Mouse (Mus musculus): ENCODE results near the gene Eif5. TPM values are rescaled to one million over a fixed set of nuclear protein-coding genes. Genes with fewer than 3 reads are reported as not detected.

The Eif5 gene
- polyA plus RNA-seq, 1 experiment = 91.1 TPM

DNA sequence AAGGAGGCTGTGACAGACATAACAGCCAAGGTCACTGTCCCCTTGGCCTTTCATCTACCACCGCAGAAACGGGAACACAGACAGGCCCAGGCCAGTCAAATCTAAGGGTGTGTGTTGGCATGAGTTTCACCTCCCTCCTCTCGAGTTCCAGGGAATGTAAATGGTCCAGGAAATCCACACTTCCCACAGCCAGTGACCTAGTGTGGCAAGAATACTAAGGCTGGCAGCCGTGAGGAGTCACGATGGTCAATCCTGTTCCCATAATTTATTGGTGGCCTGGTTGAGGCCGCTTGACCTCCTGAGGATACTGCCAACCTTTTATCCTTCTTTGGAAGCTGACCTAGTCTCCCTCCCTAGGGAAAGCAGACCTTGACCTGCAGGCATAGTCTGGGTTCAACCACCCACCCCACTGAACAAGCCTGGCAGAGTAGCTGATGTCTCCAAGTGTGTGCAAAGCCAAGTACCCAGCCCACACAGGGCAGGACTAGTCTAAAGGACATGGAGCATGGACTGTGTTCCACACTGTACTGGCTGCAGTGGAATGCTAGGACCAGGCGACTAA, 23.5 kb upstream of the Eif5 start:
- 10% methylated on average over 7 of the region's 7 CpGs for WGBS

GRCm38 (mm10) chr12:111514874-111515649, 22.8 kb upstream of the Eif5 start:
- no peaks in the 10 kb centered on the region for H3K27me3 ChIP-seq (replicated peaks; ENCODE audit: control insufficient read depth, insufficient read depth, low read length)
- 45% methylated on average over 7 of the region's 7 CpGs for WGBS
- peak overlapping the region; percentile 75 for H3K27ac ChIP-seq (ENCODE audit: insufficient read depth, low read depth, low read length)
- H3K4me3 ChIP-seq (ENCODE audit: insufficient read depth, low read depth, low read length) = peak overlapping the region; percentile 9; the same call in 1 of the 2 replicates
- DNase-seq = no peak
- H3K4me1 ChIP-seq (ENCODE audit: control insufficient read depth, insufficient read depth, low read length) = peaks cover 17% of the 10 kb centered on the region
- no peaks in the 10 kb centered on the region for H3K36me3 ChIP-seq (ENCODE audit: control insufficient read depth, insufficient read depth, low read length)
- TF ChIP-seq CTCF (conservative IDR thresholded peaks at IDR 0.05; ENCODE audit: insufficient read depth, insufficient read length, low read depth, low read length) = no peak
- no peak for TF ChIP-seq POLR2A (IDR thresholded peaks at IDR 0.05; ENCODE audit: low read depth, low read length)

More for the DNA sequence above, 23.5 kb upstream of the Eif5 start:
- Histone ChIP-seq H3K27ac (ENCODE audit: insufficient read depth, low read depth, low read length) (peak overlapping the region; percentile 75), H3K27me3 (replicated peaks; ENCODE audit: control insufficient read depth, insufficient read depth, low read length) (no peaks in the 10 kb centered on the region), H3K4me3 (ENCODE audit: insufficient read depth, low read depth, low read length) (no peak overlapping the region), H3K4me1 (ENCODE audit: control insufficient read depth, insufficient read depth, low read length) (peaks cover 17% of the 10 kb centered on the region), H3K36me3 (ENCODE audit: control insufficient read depth, insufficient read depth, low read length) (no peaks in the 10 kb centered on the region)
- TF ChIP-seq POLR2A (IDR thresholded peaks at IDR 0.05; ENCODE audit: low read depth, low read length) (no peak), CTCF (conservative IDR thresholded peaks at IDR 0.05; ENCODE audit: insufficient read depth, insufficient read length, low read depth, low read length) (no peak)
- peak; percentile 93 for DNase-seq

DNA sequence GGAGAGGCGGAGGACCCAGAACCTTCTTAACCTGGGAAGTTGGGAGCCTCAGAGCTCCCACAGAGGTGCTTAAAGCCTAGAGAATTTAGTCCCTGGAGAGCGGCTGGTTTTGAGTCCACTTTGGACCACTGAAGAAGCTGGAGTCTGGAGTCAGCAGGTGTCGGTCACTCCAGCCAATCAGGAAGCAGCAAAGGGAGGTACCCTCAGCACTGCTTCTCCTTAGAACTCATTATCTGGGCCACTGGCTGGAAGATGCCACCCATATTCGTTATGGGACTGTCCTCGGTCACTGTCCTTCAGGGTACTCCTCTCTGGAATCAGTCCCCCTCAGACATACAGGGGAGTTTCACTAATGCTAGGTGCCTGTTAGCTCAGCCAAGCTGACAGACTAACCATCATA, 21.9 kb upstream of the Eif5 start:
- Histone ChIP-seq H3K4me3 (ENCODE audit: insufficient read depth, low read depth, low read length) (no peak overlapping the region), H3K27me3 (replicated peaks; ENCODE audit: control insufficient read depth, insufficient read depth, low read length) (no peaks in the 10 kb centered on the region), H3K27ac (ENCODE audit: insufficient read depth, low read depth, low read length) (no peak overlapping the region), H3K36me3 (ENCODE audit: control insufficient read depth, insufficient read depth, low read length) (no peaks in the 10 kb centered on the region), H3K4me1 (ENCODE audit: control insufficient read depth, insufficient read depth, low read length) (peaks cover 17% of the 10 kb centered on the region)
- no peak for DNase-seq
- WGBS = 94% methylated on average over 5 of the region's 5 CpGs
- TF ChIP-seq CTCF (conservative IDR thresholded peaks at IDR 0.05; ENCODE audit: insufficient read depth, insufficient read length, low read depth, low read length) (no peak), POLR2A (IDR thresholded peaks at IDR 0.05; ENCODE audit: low read depth, low read length) (no peak)

GRCm38 (mm10) chr12:111516826-111517225, 21.0 kb upstream of the Eif5 start:
- 86% methylated on average over 6 of the region's 6 CpGs for WGBS
- no peak for DNase-seq

GRCm38 (mm10) chr12:111517901-111518300, 19.9 kb upstream of the Eif5 start:
- no peak overlapping the region for H3K27ac ChIP-seq (ENCODE audit: insufficient read depth, low read depth, low read length)
- DNase-seq = no peak
- no peak overlapping the region for H3K4me3 ChIP-seq (ENCODE audit: insufficient read depth, low read depth, low read length)
- WGBS = 81% methylated on average over 4 of the region's 4 CpGs
- H3K36me3 ChIP-seq (ENCODE audit: control insufficient read depth, insufficient read depth, low read length) = no peaks in the 10 kb centered on the region
- peaks cover 17% of the 10 kb centered on the region for H3K4me1 ChIP-seq (ENCODE audit: control insufficient read depth, insufficient read depth, low read length)
- TF ChIP-seq CTCF (conservative IDR thresholded peaks at IDR 0.05; ENCODE audit: insufficient read depth, insufficient read length, low read depth, low read length) (no peak), POLR2A (IDR thresholded peaks at IDR 0.05; ENCODE audit: low read depth, low read length) (no peak)
- no peaks in the 10 kb centered on the region for H3K27me3 ChIP-seq (replicated peaks; ENCODE audit: control insufficient read depth, insufficient read depth, low read length)

More at GRCm38 (mm10) chr12:111516826-111517225, 21.0 kb upstream of the Eif5 start:
- TF ChIP-seq POLR2A (IDR thresholded peaks at IDR 0.05; ENCODE audit: low read depth, low read length) = no peak
- TF ChIP-seq CTCF (conservative IDR thresholded peaks at IDR 0.05; ENCODE audit: insufficient read depth, insufficient read length, low read depth, low read length) = no peak
- no peaks in the 10 kb centered on the region for H3K27me3 ChIP-seq (replicated peaks; ENCODE audit: control insufficient read depth, insufficient read depth, low read length)
- no peaks in the 10 kb centered on the region for H3K36me3 ChIP-seq (ENCODE audit: control insufficient read depth, insufficient read depth, low read length)
- no peak overlapping the region for H3K4me3 ChIP-seq (ENCODE audit: insufficient read depth, low read depth, low read length)
- H3K27ac ChIP-seq (ENCODE audit: insufficient read depth, low read depth, low read length) = no peak overlapping the region
- H3K4me1 ChIP-seq (ENCODE audit: control insufficient read depth, insufficient read depth, low read length) = peaks cover 17% of the 10 kb centered on the region

- no peak for DNase-seq
- whole genome bisulfite sequencing = 95% methylated on average over 9 of the region's 9 CpGs
- no peak overlapping the region for H3K4me3 ChIP-seq (ENCODE audit: insufficient read depth, low read depth, low read length)
- H3K27me3 ChIP-seq (replicated peaks; ENCODE audit: control insufficient read depth, insufficient read depth, low read length) = no peaks in the 10 kb centered on the region
- H3K36me3 ChIP-seq (ENCODE audit: control insufficient read depth, insufficient read depth, low read length) = no peaks in the 10 kb centered on the region
- no peak overlapping the region for H3K27ac ChIP-seq (ENCODE audit: insufficient read depth, low read depth, low read length)
- peaks cover 17% of the 10 kb centered on the region for H3K4me1 ChIP-seq (ENCODE audit: control insufficient read depth, insufficient read depth, low read length)
- TF ChIP-seq POLR2A (IDR thresholded peaks at IDR 0.05; ENCODE audit: low read depth, low read length) (no peak), CTCF (conservative IDR thresholded peaks at IDR 0.05; ENCODE audit: insufficient read depth, insufficient read length, low read depth, low read length) (no peak)
Observed at GRCm38 (mm10) chr12:111518391-111518790, 19.4 kb upstream of the Eif5 start.

- H3K36me3 ChIP-seq (ENCODE audit: control insufficient read depth, insufficient read depth, low read length) = no peaks in the 10 kb centered on the region
- H3K4me3 ChIP-seq (ENCODE audit: insufficient read depth, low read depth, low read length) = no peak overlapping the region
- peaks cover 5% of the 10 kb centered on the region for H3K4me1 ChIP-seq (ENCODE audit: control insufficient read depth, insufficient read depth, low read length)
- no peak for TF ChIP-seq POLR2A (IDR thresholded peaks at IDR 0.05; ENCODE audit: low read depth, low read length)
- 80% methylated on average over 5 of the region's 5 CpGs for WGBS
- H3K27me3 ChIP-seq (replicated peaks; ENCODE audit: control insufficient read depth, insufficient read depth, low read length) = no peaks in the 10 kb centered on the region
- no peak for DNase-seq
- H3K27ac ChIP-seq (ENCODE audit: insufficient read depth, low read depth, low read length) = no peak overlapping the region
Observed at GRCm38 (mm10) chr12:111519821-111520220, 18.0 kb upstream of the Eif5 start.
